Mouse (Mus musculus): ENCODE results near the gene Galnt10.

Gene Galnt10

GRCm38 (mm10) chr11:57725926-57726325 lies 80.7 kb downstream of the Galnt10 start:
- in situ Hi-C loops (cut with MseI, MboI), result no loop called here

- in situ Hi-C loops (cut with MseI, MboI), result no loop called here
These were observed 82.2 kb downstream of the Galnt10 start for GRCm38 (mm10) chr11:57727303-57727969.

DNA sequence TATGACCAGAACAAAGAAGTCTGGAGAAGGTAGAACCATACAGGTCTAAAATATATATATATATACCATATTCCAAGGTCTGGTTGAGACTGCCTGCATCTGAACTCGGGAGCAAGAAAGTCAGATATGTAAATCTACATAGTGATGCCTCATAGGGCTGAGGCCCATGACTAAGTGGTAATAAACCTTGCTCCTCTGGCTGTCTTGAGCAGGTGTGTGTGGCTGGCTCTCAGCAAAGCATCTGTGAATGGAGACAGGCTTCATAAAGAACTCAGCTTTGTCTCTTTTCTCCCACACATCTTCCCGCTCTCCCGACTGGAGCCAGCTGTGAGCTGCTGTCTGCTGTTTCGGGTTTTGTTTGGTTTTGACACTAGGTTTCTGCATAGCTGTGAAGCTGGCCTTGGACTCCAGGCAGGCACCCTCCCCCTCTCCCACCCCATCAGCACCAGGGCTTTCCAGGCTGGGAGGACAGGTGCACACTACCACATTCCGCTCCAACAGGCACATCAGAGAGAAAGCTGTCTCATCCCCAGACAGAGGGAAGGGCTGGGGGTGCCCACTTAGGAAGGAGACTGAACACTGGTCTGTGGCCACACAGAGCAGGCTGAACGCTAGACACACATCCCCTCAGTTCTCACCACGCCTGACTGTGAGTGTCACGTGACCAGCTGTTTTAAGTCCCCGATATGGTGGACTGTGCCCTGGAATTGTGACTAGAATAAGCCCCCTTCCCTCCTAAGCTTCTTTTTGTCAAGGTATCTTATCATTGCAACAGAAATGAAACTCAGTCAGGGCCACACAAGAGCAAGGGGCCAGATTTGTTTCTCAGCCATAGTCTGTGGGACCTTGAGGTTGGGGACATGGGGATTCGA lies 87.4 kb downstream of the Galnt10 start:
- in situ Hi-C loops (cut with MseI, MboI), result no loop called here

GRCm38 (mm10) chr11:57747294-57748080 lies 102.2 kb downstream of the Galnt10 start:
- in situ Hi-C loops (cut with MseI, MboI), result no loop called here

- in situ Hi-C loops (cut with MseI, MboI), result no loop called here
These were observed 108.4 kb downstream of the Galnt10 start for GRCm38 (mm10) chr11:57753538-57754203.

DNA sequence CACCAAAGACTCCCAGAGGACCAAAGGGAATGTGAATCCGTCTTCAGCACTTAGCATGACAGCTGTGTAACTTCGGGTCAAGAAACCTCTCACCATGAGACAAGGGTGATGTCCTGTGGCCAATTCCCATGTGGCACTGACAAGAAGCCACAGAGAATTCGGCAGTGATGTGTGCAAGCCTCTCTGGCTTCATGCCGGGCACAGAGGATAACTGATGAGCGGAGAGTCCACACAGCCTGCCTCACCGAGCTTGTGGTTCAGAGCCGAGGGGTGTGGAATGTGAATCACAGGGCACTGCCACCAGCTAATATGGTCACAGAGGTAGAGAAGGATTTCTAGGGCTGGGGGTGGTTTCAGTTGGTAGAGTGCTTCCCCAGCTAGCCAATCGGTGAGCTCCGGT lies 113.4 kb downstream of the Galnt10 start:
- in situ Hi-C loops (cut with MseI, MboI), result no loop called here

GRCm38 (mm10) chr11:57760509-57761058 lies 115.3 kb downstream of the Galnt10 start:
- in situ Hi-C loops (cut with MseI, MboI), result no loop called here

- in situ Hi-C loops (cut with MseI, MboI), result no loop called here
These were observed 116.1 kb downstream of the Galnt10 start for GRCm38 (mm10) chr11:57761347-57761746.

DNA sequence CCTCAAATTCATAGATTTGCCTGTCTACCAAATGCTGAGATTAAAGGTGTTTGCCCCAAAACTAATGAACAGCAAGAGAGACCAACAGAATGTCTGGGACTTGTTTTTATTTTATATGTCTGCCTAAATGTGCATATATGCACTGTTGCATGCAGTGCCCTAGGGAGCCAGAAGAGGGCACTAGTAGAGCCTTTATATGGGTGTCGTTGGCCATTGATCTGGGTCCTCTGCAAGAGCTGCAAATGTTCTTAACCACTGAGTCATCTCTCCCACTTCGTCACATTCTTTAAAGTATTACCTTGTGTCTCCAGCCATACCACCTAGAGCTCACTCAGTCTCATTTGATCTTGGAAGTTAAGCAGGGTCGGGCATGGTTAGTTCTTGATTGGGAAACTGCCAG lies 118.9 kb downstream of the Galnt10 start:
- in situ Hi-C loops (cut with MseI, MboI), result no loop called here

DNA sequence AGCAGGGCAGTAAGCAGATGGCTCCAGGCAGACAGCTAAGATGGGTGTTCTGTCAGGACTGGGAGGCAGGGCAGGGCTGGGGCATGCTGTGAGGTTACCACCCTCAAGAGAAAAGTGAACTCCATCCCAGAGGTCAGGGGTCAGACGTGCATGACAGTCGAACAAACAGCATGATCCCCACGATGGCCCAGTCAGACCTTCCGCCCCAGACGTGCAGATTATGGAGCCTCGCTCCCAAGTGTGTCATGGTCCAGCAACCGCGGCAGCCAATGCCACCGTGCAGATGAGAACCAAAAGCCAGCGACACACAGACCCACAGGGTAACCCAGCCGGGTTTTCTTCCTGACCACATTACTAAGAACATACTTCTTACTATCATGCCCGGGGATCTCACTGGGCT lies 121.4 kb downstream of the Galnt10 start:
- in situ Hi-C loops (cut with MseI, MboI), result no loop called here

- in situ Hi-C loops (cut with MseI, MboI), result no loop called here
These were observed 121.9 kb downstream of the Galnt10 start for GRCm38 (mm10) chr11:57767171-57767570.

DNA sequence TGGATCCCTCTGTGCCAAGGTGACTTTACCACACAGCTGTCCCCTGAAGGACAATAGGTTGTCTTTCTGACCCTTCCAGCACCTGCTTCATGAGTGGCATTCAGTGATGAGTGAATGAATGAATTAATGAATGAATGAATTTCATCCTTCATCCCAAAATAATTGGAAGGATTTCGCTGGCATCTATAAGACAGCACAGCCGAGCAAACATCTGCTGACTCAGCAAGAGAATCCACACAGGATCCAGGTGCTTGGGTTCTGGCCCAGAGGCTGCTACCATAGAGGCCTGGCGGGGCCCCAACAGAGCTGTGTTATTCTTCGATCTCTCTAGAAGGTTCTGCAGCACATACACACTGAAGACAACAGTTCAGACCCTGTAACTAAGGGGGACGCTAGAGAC lies 125.5 kb downstream of the Galnt10 start:
- in situ Hi-C loops (cut with MseI, MboI), result no loop called here

GRCm38 (mm10) chr11:57771676-57772075 lies 126.4 kb downstream of the Galnt10 start:
- in situ Hi-C loops (cut with MseI, MboI), result no loop called here

DNA sequence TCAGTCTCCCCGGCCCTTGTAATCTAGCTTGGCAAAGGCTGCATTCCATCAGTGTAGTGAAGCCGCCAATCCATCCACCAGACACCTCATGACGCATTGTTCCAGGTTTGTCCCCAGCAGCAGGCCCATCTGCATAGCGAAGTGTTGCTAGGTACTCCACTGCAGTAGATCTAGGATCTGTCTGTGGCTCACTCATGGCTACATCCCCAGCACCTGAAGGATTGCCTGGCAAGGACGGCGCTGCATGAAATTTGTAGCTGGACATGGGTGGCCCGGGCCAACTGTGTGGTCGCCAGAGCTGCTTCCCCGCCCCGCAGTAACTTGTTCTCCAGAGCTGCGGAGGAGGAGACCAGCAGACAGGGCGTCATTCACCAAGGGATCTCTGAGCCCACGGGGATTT lies 128.2 kb downstream of the Galnt10 start:
- in situ Hi-C loops (cut with MseI, MboI), result no loop called here

- in situ Hi-C loops (cut with MseI, MboI), result no loop called here
These were observed 128.7 kb downstream of the Galnt10 start for GRCm38 (mm10) chr11:57773936-57774335.

DNA sequence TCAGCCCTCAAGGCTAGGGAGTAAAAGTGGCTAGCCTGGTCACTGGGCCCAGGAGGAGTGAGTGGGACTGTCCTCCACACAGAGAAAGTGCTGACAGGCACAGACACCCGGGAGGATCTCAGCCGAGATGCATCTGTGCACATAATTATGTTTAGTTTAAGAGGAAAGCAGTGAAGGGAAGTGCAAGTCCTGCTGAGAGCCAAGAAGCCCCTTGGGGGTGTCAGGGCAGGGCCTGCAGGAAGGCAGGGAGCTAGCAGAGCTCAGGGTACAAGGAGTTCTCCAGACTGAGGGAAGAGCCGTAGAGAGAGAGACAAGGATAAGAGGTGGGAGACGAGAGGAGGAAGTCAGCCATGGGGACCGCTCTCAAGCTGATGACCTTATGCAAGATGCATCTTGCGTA lies 130.6 kb downstream of the Galnt10 start:
- in situ Hi-C loops (cut with MseI, MboI), result loop anchor here (5.0 kb wide), 2 partner anchors 224 to 229 kb away; no protein-coding TSS in a partner anchor

- in situ Hi-C loops (cut with MseI, MboI), result loop anchor here (5.0 kb wide), 2 partner anchors 224 to 229 kb away; no protein-coding TSS in a partner anchor
These were observed 131.3 kb downstream of the Galnt10 start for GRCm38 (mm10) chr11:57776546-57776945.

DNA sequence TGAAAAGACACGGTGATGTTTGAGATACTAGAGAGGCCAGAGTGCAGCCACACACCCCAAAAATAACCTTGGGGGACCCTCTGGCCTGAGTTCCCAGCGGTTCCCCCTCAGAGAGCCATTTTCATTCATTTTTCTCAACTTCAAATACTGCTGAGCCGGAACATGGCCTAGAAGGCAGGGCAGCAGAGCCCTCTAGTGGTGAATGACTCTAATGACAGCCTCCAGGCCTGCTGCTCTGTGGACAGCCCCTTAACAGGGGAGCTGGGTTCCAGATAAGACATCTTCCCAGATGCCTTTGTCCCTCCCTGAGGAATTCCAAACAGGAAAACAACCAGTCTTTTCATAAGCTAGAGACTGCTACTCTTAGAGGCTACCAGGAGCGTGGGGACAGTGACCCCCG lies 133.1 kb downstream of the Galnt10 start:
- in situ Hi-C loops (cut with MseI, MboI), result loop anchor here (5.0 kb wide), 2 partner anchors 226 to 231 kb away; no protein-coding TSS in a partner anchor

DNA sequence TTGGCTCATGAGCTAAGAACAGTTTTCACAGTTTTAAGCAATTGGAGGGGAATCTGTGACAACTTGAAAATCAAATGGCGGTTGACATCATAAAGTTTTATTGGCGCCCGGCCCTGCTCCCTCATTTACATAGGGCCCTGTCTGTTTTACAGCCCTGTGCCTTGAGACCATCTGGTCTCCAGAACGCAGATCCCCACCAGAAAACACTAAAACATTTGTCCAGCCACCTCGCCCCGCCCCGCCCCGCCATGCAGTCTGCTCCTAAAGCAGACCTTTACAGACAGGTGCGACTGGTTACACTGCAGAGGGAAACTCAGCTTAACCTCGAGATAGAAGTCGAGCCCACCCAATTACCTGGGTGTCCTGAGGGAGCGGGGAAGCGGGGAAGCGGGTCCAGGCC lies 134.6 kb downstream of the Galnt10 start:
- in situ Hi-C loops (cut with MseI, MboI), result loop anchor here (5.0 kb wide), 2 partner anchors 228 to 233 kb away; no protein-coding TSS in a partner anchor

DNA sequence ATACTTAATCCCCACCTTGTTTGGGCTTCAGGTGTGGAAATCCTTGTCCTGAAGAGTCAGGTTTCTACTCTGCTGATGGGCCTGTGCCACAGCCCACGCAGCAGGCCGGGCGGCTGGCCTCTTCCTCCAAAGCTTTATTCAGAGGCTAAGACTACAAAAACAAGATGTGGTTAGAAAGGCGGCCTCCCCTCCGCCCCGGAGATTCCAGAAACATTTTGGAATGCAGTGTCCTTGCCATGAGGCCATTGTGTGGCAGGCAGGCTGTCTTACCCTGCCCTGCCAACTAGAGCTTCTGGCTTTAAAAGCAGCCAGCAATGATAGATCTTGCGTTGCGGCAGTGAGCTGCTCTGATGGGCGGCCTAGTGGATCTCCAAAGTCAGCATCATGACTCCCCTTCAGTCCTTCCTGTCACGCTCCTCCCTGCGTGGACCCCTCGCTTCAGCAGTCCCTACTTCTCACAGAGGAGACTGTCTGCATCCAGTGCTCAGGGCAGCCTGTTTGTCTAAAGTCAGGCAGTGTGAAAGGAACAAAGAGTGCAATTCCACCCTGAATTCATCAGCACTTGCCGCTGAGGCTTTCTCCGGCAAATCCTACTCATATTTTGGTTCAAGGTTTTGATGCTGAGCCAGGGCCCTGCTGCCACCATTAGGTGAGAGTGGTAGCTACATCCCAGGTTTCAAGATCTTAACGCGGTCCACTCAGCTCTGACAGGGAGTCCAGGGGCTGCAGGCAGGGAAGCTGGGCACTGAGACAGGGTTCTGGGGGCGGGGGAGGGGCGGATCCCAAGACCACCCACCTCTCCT lies 141.6 kb downstream of the Galnt10 start:
- in situ Hi-C loops (cut with MseI, MboI), result no loop called here

All from mouse trophoblast stem cell (cell line).